Mouse (Mus musculus): Measurements from ENCODE around the gene Myl3.
A peak's percentile ranks its signal among the peaks of the same experiment; 100 is the strongest.

The Myl3 gene

GRCm38 (mm10) chr9:110741711-110742294 is at the start of gene Myl3:
Myl3 (plus strand) TSS chr9:110741861.
- DNase-seq (ENCODE audit: low spot score) = no peak

GRCm38 (mm10) chr9:110695165-110695755 is 46.4 kb upstream of the Myl3 start:
- DNase-seq (ENCODE audit: low spot score) = no peak

- no peak for DNase-seq (ENCODE audit: low spot score)
These were observed 45.2 kb upstream of the Myl3 start for GRCm38 (mm10) chr9:110696427-110696826.

- no peak for DNase-seq (ENCODE audit: low spot score)
These were observed 44.2 kb upstream of the Myl3 start for GRCm38 (mm10) chr9:110697465-110697864.

GRCm38 (mm10) chr9:110699574-110699973 is 42.1 kb upstream of the Myl3 start:
- no peak for DNase-seq (ENCODE audit: low spot score)

- DNase-seq (ENCODE audit: low spot score) = no peak
These were observed 40.3 kb upstream of the Myl3 start for GRCm38 (mm10) chr9:110701114-110702032.

GRCm38 (mm10) chr9:110702848-110703247 is 38.8 kb upstream of the Myl3 start:
- DNase-seq (ENCODE audit: low spot score) = no peak

GRCm38 (mm10) chr9:110703951-110704350 is 37.7 kb upstream of the Myl3 start:
- DNase-seq (ENCODE audit: low spot score) = no peak

- DNase-seq (ENCODE audit: low spot score) = no peak
These were observed 34.9 kb upstream of the Myl3 start for GRCm38 (mm10) chr9:110706784-110707183.

- peak; percentile 68 for DNase-seq (ENCODE audit: low spot score)
These were observed 31.9 kb upstream of the Myl3 start for GRCm38 (mm10) chr9:110709640-110710258.

- DNase-seq (ENCODE audit: low spot score) = no peak
These were observed 30.1 kb upstream of the Myl3 start for GRCm38 (mm10) chr9:110711532-110711931.

- no peak for DNase-seq (ENCODE audit: low spot score)
These were observed 29.7 kb upstream of the Myl3 start for GRCm38 (mm10) chr9:110711996-110712395.

GRCm38 (mm10) chr9:110712545-110712944 is 29.1 kb upstream of the Myl3 start:
- no peak for DNase-seq (ENCODE audit: low spot score)

- no peak for DNase-seq (ENCODE audit: low spot score)
These were observed 28.3 kb upstream of the Myl3 start for GRCm38 (mm10) chr9:110713389-110713788.

GRCm38 (mm10) chr9:110715426-110715825 is 26.2 kb upstream of the Myl3 start:
- no peak for DNase-seq (ENCODE audit: low spot score)

GRCm38 (mm10) chr9:110716775-110717174 is 24.9 kb upstream of the Myl3 start:
- peak; percentile 46 for DNase-seq (ENCODE audit: low spot score)

- no peak for DNase-seq (ENCODE audit: low spot score)
These were observed 23.6 kb upstream of the Myl3 start for GRCm38 (mm10) chr9:110718071-110718470.

GRCm38 (mm10) chr9:110718810-110719209 is 22.9 kb upstream of the Myl3 start:
- DNase-seq (ENCODE audit: low spot score) = no peak

- DNase-seq (ENCODE audit: low spot score) = no peak
These were observed 21.7 kb upstream of the Myl3 start for GRCm38 (mm10) chr9:110719977-110720376.

GRCm38 (mm10) chr9:110722060-110722459 is 19.6 kb upstream of the Myl3 start:
- no peak for DNase-seq (ENCODE audit: low spot score)

- DNase-seq (ENCODE audit: low spot score) = no peak
These were observed 15.9 kb upstream of the Myl3 start for GRCm38 (mm10) chr9:110725721-110726135.

- DNase-seq (ENCODE audit: low spot score) = no peak
These were observed 14.8 kb upstream of the Myl3 start for GRCm38 (mm10) chr9:110726867-110727266.

- peak; percentile 71 for DNase-seq (ENCODE audit: low spot score)
These were observed 11.8 kb upstream of the Myl3 start for GRCm38 (mm10) chr9:110729841-110730240.
